Mouse (Mus musculus) lung, adult 18-20 months (tissue): ENCODE data around the gene Pik3cd.

ENCODE experiments used
- DNase-seq, 2 experiments: peaks; one replicate each; pipeline ENCODE4 v3.0.0; 2022; ENCODE audit warnings: mixed read lengths in 2 of 2

Pik3cd gene

GRCm38 (mm10) chr4:149684841-149685623 is 17.3 kb downstream of the Pik3cd start:
- DNase-seq: no peak

DNA sequence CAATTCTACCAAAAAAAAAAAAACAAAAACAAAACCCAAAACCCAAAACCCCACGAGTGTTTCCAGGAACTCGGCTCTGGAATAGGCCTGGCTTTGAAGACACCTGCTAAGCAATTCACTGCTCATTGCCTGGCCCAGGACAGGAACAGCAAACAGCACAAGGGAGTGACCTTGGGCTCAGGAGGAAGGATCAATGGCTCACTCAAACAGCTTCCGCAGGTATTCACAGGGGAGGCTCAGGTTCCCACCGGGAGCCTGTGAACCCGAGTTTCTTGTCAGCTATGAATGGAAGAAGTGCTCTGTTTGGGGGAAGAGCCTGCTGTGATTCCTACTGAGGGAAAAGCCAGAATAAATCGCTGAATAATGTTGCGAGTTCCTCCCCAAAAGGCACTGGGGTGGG is 18.5 kb downstream of the Pik3cd start:
- no peak for DNase-seq

DNA sequence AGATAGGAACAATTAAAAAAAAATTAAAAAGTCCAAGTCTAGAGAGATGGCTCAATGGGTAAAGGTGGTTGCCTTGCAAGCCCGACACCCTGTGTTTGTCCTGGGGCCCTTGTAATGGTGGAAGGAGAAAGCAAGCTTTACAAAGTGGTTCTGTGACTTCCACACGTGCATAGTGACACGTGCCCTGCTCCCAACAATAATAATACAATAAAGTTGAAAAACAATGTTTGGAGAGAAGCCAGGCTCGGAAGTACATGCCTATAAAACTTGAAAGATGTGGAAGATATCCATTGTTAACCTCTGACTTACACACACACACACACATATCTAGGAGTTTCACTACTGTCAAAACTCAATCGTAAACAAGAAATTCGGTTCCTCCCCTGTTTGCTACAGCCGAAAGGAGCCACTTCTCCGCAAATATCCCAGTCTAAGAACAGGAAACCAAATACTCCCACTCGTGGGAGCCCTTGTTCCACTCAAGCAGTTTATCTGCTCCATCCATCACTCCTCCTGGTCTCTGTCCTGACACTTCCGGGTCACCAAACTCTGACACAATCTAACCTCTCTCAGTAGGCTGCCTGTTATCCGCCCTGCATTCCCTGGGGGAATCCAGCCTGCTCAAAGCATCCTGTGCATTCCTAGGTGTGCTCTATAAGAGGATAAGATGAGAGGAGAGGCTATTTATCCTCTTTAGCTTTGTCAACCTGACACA is 23.2 kb downstream of the Pik3cd start:
- no peak for DNase-seq

DNA sequence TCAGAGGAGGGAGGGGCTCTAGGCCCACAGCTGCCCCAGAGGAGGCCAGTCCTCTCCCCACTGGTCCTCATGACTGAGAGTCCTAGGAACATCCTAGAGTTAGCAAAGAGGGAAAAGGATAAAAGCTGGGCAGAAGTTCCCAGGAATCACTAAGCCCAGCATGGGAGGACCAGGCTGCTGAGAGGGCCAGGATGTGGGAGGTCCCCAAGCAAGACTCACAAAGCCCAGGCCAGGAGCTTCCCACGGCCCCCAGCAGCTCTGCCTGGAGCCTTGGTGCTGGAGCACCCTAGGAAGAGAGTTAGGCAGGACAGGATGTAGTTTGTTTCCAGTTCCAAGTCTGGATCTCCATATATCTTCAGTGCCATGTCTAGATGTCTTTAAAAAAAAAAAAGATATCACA is 24.4 kb downstream of the Pik3cd start:
- no peak for DNase-seq

- DNase-seq: peak; percentile 80 to 86
Observed at GRCm38 (mm10) chr4:149675378-149676261, 26.8 kb downstream of the Pik3cd start.

- no peak for DNase-seq
Observed at GRCm38 (mm10) chr4:149674814-149675377, 27.5 kb downstream of the Pik3cd start.

GRCm38 (mm10) chr4:149672747-149673146 is 29.6 kb downstream of the Pik3cd start:
- no peak for DNase-seq

DNA sequence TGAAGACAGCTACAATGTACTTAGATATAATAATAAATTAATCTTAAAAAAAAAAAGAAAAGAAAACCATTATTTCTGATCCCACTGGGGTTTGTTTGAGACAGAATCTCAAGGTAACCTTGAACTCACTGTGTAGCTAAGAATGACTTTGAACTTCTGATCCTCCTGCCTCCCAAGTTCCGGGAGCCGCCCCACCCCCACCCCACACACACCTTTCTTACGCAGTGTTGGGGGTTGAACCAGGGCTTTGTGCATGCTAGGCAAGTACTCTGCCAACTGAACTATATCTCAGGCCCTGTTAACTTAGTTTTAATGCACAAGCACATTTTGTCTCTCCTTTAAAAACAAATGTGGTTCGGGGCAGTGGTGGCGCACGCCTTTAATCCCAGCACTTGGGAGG is 31.2 kb downstream of the Pik3cd start:
- no peak for DNase-seq

DNA sequence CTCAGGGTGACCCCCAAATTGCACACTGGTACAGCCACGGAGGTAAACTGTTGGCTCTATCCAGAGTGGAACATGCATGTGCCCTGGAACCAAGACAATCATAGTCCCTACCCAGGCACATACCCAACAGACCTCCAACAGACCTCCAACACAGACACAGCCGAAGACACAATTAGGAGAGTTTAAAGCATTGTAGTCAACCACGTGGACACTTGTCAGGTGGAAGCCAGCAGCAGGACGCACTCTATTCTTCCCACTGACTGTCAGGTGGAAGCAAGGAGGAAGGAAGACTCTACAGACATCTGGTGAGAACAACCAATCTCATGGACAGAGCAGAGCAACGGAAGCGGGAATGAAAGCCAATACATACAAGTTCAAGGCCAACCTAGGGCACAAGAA is 36.7 kb downstream of the Pik3cd start:
- no peak for DNase-seq

DNA sequence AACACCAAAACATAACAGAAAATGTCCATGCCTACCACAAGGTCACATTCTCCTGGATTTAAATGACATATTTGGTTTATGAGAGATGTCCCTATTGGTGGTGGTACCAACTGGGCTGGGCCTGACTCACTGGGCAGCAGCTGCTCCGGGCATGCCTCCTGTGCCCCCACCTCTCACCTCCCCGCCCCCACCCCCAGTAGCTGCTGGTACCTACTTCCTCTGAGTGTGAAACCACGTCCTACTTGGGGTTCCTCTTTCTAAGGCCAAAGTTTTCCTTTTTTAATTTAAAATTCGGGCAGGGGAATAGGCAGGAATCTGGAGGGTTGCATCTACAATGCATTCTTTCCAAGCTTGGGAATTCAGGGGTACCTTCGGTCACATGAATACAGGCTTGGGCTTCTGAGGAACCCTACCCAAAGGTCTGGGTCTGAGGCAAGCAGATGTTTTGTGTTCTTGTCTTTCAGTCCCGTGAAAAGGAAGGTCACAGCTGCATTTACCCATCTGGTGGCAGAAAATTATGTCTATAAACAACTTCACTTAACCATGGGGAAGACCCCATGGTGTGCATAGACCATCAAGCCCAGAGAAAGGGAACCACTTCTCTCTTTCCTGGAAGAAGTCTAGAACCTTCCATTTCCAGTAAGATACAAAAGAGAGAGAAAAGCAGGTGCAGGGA is 37.2 kb downstream of the Pik3cd start:
- DNase-seq: no peak

GRCm38 (mm10) chr4:149663849-149664503 is 38.4 kb downstream of the Pik3cd start:
- DNase-seq: peak; percentile 33 to 36

DNA sequence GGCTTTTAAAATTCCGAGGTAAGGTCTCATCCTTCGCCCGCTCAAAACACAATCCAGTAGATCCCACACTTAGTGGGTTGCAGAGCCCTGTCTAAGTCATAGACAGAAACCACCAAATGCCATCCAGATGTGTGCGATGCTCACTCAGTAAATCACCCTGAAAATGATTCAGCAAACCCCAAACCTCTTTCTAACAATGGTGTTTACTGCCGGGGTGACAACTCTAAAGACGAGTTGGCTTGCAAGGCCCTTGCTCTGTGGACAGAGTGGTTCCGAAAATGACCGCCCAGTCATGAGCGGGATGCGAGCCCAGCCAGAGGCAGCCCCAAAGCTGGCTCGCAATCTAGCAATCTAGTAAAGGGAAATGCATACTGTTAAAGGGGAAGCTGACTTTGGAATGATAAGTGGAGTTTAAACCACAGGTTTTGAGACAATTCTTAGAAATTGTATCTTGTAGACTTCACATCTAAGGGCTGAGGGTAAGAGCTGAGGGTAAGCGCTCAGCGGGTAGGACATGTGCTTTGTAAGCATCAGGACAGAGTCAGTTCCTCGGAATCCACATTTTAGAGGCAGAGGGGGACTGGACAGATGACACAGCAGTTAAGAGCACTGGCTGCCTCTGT is 40.3 kb downstream of the Pik3cd start:
- no peak for DNase-seq

DNA sequence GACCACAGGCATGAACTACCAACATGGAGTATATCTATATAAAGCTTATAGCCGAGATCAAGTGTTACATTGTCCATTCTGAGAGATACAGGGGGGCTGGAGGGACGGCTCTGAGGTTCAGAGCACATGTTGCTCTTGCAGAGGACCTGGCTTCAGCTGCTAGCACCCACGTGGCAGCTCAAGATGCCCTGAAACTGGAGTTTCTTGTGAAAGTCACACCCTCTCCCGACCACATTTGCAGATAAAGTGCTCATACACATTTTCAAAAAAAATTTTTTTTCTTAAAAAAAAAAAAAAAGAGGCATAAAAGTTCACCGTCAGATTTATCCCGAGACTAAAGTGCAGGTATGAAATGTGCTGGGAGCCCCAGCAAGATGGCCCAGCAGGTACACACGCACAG is 41.8 kb downstream of the Pik3cd start:
- no peak for DNase-seq

DNA sequence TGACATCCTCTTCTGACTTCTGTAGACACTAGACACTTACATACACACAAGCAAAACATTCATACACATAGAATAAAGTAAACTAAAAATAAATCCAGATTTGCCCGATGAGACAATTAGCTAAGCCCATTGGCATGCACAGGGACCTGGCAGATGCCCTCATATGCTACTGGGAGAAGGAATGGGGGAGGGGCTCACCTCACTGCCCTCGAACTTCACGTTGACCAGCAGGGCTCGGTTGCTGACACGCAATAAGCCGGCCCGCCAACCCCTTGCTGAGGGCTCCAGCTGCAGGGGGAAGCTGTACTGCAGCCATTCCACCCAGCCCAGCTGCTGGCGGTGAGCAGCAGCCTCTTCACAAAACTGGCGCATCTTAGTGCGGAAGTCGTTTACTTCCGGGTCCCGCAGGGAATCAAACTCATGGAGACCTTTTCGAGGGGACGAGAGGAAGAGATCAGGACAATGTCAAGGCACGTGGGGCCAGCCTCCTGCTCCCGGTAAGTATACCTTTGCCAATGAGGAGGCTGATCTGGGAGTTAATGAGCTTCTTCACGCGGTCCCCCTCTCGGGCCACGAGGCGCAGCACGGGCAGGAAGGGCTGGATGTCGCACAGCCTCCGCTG is 42.8 kb downstream of the Pik3cd start:
- DNase-seq: no peak

DNA sequence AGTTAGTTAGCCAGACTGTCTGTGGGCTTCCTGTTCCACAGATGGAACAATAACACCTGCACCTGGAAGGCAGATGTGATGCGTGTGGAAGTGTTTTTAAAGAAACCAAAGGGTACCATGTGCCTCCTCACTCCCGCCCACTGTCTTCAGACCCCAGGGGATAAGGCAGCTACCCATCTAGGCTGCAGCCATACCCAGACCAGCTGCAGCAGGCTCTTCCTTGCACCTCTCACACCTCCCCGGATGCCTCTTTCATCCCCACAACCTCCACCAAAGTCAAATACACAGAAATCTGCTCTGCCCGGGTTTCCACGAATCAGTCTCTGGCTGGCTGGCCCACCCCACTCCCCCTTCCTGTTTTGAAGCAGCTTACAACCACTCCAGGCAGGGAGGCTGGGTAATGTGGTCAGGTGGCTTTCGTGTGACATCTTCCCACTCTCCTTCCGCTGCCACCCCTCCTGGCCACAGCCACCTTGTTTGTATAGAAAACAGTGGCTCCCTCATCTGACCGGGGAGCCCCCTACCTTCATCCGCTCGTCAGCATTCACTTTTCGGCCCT is 44.4 kb downstream of the Pik3cd start:
- DNase-seq: peak; percentile 54 to 61

GRCm38 (mm10) chr4:149654232-149654631 is 48.1 kb downstream of the Pik3cd start:
- DNase-seq: peak in 1 of 2 experiments; percentile 29

DNA sequence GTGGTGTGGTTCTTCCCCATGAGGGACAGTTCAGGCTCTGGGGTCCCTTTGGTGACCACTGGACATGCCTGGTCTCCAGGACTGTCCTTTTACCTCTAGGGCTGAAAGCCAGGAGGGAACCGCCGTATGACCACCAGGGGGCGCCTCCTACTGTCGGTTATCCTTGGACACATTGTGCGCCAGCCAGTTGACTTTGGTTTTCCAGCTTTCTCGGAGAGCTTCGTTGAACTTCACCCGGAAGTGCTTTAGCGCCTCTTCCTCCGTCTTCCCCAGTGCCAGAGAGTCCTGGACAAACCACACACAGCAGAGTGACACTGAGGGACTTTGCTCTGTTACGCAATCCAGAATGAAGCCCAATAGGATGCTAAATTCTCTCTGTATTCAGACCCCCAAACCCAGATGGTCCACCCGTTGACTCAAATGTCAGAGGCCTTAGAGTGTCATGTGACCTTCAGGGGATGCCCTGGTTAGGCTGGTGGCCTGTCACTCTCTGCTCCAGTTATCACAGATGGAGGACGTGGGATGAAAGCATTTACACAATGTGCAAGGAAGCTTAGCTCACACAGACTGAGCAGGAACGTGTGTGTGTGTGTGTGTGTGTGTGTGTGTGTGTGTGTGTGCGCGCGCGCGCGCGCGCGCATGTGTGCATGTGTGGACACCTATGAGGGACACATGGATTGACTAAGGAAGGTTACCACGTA is 51.7 kb downstream of the Pik3cd start:
- DNase-seq: peak; percentile 67 to 73

DNA sequence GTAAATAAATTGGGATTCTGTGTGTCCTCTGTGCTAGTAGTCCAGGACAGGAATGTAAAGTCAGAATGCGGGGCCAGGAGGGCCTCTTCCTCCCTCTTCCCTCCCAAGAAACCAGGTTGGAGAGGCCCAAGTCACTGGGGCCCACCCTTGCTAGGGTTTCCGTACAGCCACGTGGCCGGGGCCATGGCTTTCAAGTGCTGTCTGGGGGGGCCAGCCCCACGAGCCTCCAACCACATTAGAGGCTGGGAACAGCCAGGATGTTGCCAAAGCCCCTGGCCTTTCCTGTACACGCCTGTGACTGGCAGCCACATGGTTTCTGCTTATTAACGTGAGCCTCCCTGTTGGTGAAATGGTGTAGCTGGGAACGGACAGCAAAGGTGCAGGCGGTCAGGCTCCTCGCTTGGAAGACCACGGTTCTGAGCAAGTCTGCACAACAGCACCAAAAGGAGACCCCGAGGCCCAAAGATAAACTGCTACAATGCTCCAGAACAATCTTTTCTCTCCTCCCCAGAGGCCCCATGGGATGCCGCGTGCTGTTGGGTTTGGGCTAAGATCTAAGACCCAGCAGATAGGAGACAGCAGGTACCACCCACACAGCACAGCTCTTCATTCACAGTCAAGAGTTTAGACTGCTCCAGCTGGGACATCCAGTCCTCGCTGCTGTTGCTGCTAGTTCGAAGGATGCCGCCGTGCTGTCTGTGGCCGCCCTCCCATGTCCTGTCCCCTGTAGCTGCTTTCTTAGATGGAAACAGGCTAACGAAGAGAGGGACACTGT is 54.2 kb downstream of the Pik3cd start:
- no peak for DNase-seq

- DNase-seq: no peak
Observed at GRCm38 (mm10) chr4:149645761-149646160, 56.6 kb downstream of the Pik3cd start.
